Mouse (Mus musculus) kidney, adult 2 months (tissue): Measurements from ENCODE around the gene Gm17387.
"Not testable (repeated sequence)": the region's sequence is repeated elsewhere in the genome, so short reads cannot be mapped to it uniquely, and the experiment has no call there.

Experiments
- CTCF ChIP-seq: fragments of 200-500 bp; conservative IDR thresholded peaks from 2 replicates; pipeline ENCODE4 v1.5.1; 2011; ENCODE audit warnings: low read depth, mild to moderate bottlenecking, control low read depth, low read length, moderate library complexity, mixed read lengths; ENCODE audit not compliant: insufficient read depth, insufficient read length
- POLR2A ChIP-seq: fragments of 200-500 bp; IDR thresholded peaks from one replicate; pipeline ENCODE4 v1.6.1; 2011; ENCODE audit warnings: low read depth, low read length, control low read depth

DNA sequence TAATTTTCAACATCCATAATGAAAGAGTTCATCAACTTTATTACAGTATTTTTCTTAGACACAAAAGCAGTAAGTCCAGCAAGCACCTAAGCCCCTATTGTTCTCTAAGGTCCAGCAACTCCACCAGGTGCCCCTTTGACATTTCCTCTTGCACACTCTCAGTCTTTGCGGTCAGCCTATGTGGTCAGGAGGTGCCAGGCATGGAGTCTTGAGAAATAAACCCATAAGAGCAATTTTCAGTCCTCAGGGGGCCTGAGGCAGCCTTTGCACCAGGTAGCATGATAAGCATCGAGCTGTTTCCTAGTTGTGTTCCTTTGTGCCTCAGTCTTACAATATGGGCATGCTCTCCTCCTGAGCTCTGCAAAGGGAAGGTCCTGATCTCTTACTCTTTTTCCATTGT, 7.7 kb downstream of the Gm17387 start:
- TF ChIP-seq POLR2A, CTCF: not testable (repeated sequence)
